Mouse (Mus musculus) gastrocnemius, postnatal 4 days (tissue): ENCODE measurements around the gene Ube2b. TPM values are rescaled to one million over a fixed set of nuclear protein-coding genes. Genes with fewer than 3 reads are reported as not detected.
A peak's percentile ranks its signal among the peaks of the same experiment; 100 is the strongest.

Source experiments
- DNase-seq, 2 experiments: peaks; one replicate each; pipeline ENCODE4 v3.0.0; 2021 to 2022; ENCODE audit warnings: low spot score in 2 of 2, mixed read lengths in 2 of 2
- long read RNA-seq, 2 experiments: library from polyadenylated mRNA; stranded (forward); transcript quantifications; one replicate each; pipeline ENCODE4 v2.0.0; 2021
- total RNA-seq, 2 experiments: library from RNA; stranded (reverse); gene quantifications; 2 replicates each; pipeline ENCODE4 v1.2.3; 2021

The Ube2b gene
- 100 to 1,000 TPM; 190 to 225 TPM for total RNA-seq
- long read RNA-seq, experiment 1, transcript Ube2b-201 (6 exons, 1,792 nt) = major isoform, 77 of 97 reads
- long read RNA-seq, experiment 1, transcript Ube2b-202 (7 exons, 585 nt) = minor isoform, 7 of 97 reads
- long read RNA-seq, experiment 1, partial matches to known transcripts = 3 of 97 reads
- long read RNA-seq, experiment 1, other reads (novel, unspliced or antisense) = 10 of 97 reads
- long read RNA-seq, experiment 2, transcript Ube2b-202 (7 exons, 585 nt) = minor isoform, 10 of 86 reads
- long read RNA-seq, experiment 2, transcript Ube2b-201 (6 exons, 1,792 nt) = major isoform, 72 of 86 reads
- long read RNA-seq, experiment 2, partial matches to known transcripts = 3 of 86 reads
- long read RNA-seq, experiment 2, other reads (novel, unspliced or antisense) = 1 of 86 reads

- DNase-seq = peak; percentile 91 to 95
These were observed at the start of gene Ube2b for GRCm38 (mm10) chr11:52000290-52000962. TSS of gene Ube2b (minus strand) at chr11:52000762.

- DNase-seq = no peak
These were observed 46.0 kb upstream of the Ube2b start for GRCm38 (mm10) chr11:52046446-52047165.

- no peak for DNase-seq
These were observed 43.6 kb upstream of the Ube2b start for GRCm38 (mm10) chr11:52044156-52044555.

- no peak for DNase-seq
These were observed 42.7 kb upstream of the Ube2b start for GRCm38 (mm10) chr11:52043224-52043623.

GRCm38 (mm10) chr11:52037659-52038058 is 37.1 kb upstream of the Ube2b start:
- DNase-seq = no peak

- no peak for DNase-seq
These were observed 35.3 kb upstream of the Ube2b start for GRCm38 (mm10) chr11:52035905-52036304.

- DNase-seq = no peak
These were observed 33.4 kb upstream of the Ube2b start for GRCm38 (mm10) chr11:52033953-52034352.

- DNase-seq = no peak
These were observed 31.8 kb upstream of the Ube2b start for GRCm38 (mm10) chr11:52032356-52032755.

- DNase-seq = no peak
These were observed 17.7 kb upstream of the Ube2b start for GRCm38 (mm10) chr11:52018217-52018616.

GRCm38 (mm10) chr11:52011541-52011940 is 11.0 kb upstream of the Ube2b start:
- DNase-seq = no peak

- no peak for DNase-seq
These were observed 10.4 kb upstream of the Ube2b start for GRCm38 (mm10) chr11:52011011-52011410.

GRCm38 (mm10) chr11:52005586-52005985 is 5.0 kb upstream of the Ube2b start:
- no peak for DNase-seq

GRCm38 (mm10) chr11:52003772-52004528 is 3.4 kb upstream of the Ube2b start, which contains the start of gene Cdkl3:
TSS of gene Cdkl3 (plus strand) at chr11:52004221.
- DNase-seq = peak; percentile 86 to 93

- no peak for DNase-seq
These were observed 2.9 kb upstream of the Ube2b start for GRCm38 (mm10) chr11:52003505-52003771.

GRCm38 (mm10) chr11:52002842-52003504 is 2.4 kb upstream of the Ube2b start:
- no peak for DNase-seq

GRCm38 (mm10) chr11:52001861-52002260 is 1.3 kb upstream of the Ube2b start:
- DNase-seq = no peak

- DNase-seq = no peak
These were observed 779 bp upstream of the Ube2b start for GRCm38 (mm10) chr11:52001341-52001740.

- peak; percentile 49 to 68 for DNase-seq
These were observed 812 bp downstream of the Ube2b start for GRCm38 (mm10) chr11:51999611-52000289.

- no peak for DNase-seq
These were observed 28.9 kb downstream of the Ube2b start for GRCm38 (mm10) chr11:51971644-51972043.

GRCm38 (mm10) chr11:51969511-51969910 is 31.1 kb downstream of the Ube2b start:
- DNase-seq = no peak
